Comparison of ENCODE assay signal across 7 mouse cellular contexts in the genomic region with DNA sequence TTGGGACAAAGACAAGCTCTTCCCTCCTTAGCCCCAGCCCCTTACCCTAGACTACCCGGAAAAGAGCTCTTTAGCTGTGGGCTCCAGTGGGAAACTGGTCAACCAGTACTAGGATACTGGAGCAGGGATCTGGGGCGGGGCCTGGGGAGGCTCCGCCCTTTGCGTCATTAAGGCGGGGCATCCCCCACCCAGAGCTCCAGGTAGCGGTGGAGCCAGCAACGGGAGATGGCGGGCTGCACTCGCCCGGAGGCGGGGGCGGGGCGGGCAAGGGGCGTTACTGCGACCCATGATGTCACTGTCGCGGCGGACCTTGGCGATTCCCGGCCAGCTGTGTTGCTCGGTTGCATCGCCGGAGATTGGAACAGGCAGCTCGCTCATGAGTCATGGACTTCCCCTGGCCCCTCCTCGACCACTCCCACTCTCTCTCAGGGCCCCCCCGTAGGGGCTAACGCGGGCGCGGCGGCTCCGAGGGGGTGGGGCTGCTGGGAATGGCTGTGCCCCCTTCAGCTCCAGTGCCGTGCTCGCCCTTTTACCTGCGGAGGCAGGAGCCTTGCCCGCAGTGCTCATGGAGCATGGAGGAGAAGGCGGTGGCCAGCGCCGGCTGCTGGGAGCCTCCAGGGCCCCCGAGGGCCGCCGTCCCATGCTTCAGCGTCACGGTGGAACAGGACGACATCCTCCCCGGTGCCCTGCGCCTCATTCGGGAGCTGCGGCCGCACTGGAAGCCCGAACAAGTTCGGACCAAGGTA. TPM values are rescaled to one million over a fixed set of nuclear protein-coding genes. Genes with fewer than 3 reads are reported as not detected.
DNase-seq lines count a peak whose midpoint lies in the region; ATAC-seq lines count a peak whose summit lies in the region.

Gene Etnk2, plus strand, starts transcription at position 297 of the 746 bp plus-strand sequence.

- peak within 1 kb of the TSS; percentile 69 for H3K4me3 ChIP-seq in limb, embryonic 12.5 days (replicated peaks)
- H3K4me3 ChIP-seq in midbrain, embryonic 14.5 days (replicated peaks; ENCODE audit: low read depth, low read length): peak within 1 kb of the TSS; percentile 65

- peak; percentile 58 for ATAC-seq in limb, embryonic 12.5 days (ENCODE audit: insufficient number of reproducible peaks, insufficient read depth, low FRiP score, low TSS enrichment, low read depth)
- ATAC-seq in midbrain, embryonic 14.5 days (ENCODE audit: low FRiP score, low TSS enrichment): peak; percentile 76

- peak within 1 kb of the TSS; percentile 60 for H3K9ac ChIP-seq in limb, embryonic 12.5 days (replicated peaks)
- H3K9ac ChIP-seq in midbrain, embryonic 14.5 days (replicated peaks; ENCODE audit: low read length): peak within 1 kb of the TSS; percentile 74

- peak; percentile 93 for DNase-seq in adrenal gland, postnatal 14 days
- DNase-seq in embryo, embryonic 9.5 days (ENCODE audit: extremely low spot score): peak; percentile 89
- DNase-seq in heart, adult 11 months: peak; percentile 98
- DNase-seq in kidney, adult 18-20 months: peak; percentile 88
- DNase-seq in midbrain, embryonic 14.5 days: peak; percentile 86
- DNase-seq in spleen, postnatal 4 days (ENCODE audit: low spot score in 2 of 2): peak; percentile 50 to 77

- H3K4me1 ChIP-seq in limb, embryonic 12.5 days (replicated peaks): peaks cover 19% of the 10 kb centered on the region
- peaks cover 8% of the 10 kb centered on the region; the same call in 1 of the 2 replicates for H3K4me1 ChIP-seq in midbrain, embryonic 14.5 days (ENCODE audit: control insufficient read depth, insufficient read depth, low read length)

- H3K9me3 ChIP-seq in limb, embryonic 12.5 days: no peaks in the 10 kb centered on the region
- H3K9me3 ChIP-seq in midbrain, embryonic 14.5 days (ENCODE audit: control insufficient read depth, low read length): no peaks in the 10 kb centered on the region

- H3K27ac ChIP-seq in limb, embryonic 12.5 days: no peak within 1 kb of the TSS
- H3K27ac ChIP-seq in midbrain, embryonic 14.5 days (replicated peaks; ENCODE audit: low read depth, low read length): peak within 1 kb of the TSS; percentile 55; the same call in 1 of the 2 replicates

- WGBS in limb, embryonic 12.5 days: under 1% methylated on average over 52 of the region's 52 CpGs
- under 1% methylated on average over 50 of the region's 52 CpGs for WGBS in midbrain, embryonic 14.5 days

- H3K36me3 ChIP-seq in limb, embryonic 12.5 days: no peaks in the 10 kb centered on the region
- no peaks in the 10 kb centered on the region for H3K36me3 ChIP-seq in midbrain, embryonic 14.5 days (ENCODE audit: control insufficient read depth, insufficient read depth, low read length)

- H3K4me2 ChIP-seq in limb, embryonic 12.5 days: peak within 1 kb of the TSS; percentile 95
- peak within 1 kb of the TSS; percentile 96 for H3K4me2 ChIP-seq in midbrain, embryonic 14.5 days (ENCODE audit: low read length)

- peaks cover 52% of the 10 kb centered on the region for H3K27me3 ChIP-seq in limb, embryonic 12.5 days
- peaks cover 13% of the 10 kb centered on the region for H3K27me3 ChIP-seq in midbrain, embryonic 14.5 days (ENCODE audit: control insufficient read depth, insufficient read depth, low read length)

RNA-seq across cellular contexts. Expression of gene Etnk2, which starts in this region (rescaled TPM):
- 7.6 and 28.3 TPM in 2 replicates for total RNA-seq in adrenal gland, postnatal 14 days (2021)
- 1.3 and 1.7 TPM in 2 replicates for polyA plus RNA-seq in limb, embryonic 12.5 days (2016; fragmentation: Nextera tagmentation; extraction: Ambion mirVana)
- 11.2 and 15.6 TPM in 2 replicates for polyA plus RNA-seq in midbrain, embryonic 14.5 days (2014; fragmentation: Nextera tagmentation; extraction: Ambion mirVana)
